In the genomic region with DNA sequence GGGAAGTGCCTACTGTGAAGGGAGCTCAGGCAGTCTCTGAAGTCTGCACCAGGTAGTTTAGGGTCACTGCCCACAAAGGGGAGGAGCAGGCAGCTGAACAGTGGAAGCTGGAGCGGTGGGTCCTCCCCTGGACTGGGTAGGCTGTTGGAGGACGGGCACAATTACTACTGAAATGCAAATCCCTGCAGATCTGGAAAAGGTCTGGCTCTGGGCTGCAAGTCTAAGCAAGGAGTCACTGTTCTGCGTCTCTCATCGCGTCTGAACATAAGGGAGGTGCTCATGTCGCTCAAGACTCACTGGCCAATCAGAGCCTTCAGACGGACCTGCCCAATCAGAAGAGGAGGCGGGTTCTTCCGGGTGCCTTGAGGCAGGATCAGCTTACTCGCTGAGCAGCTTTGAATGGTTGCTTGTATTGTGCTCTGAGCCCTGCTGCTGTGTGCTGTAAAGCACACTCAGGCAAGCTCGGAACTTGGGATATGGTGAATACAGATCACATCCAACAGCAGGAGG, we compare ENCODE assay signal across 7 mouse cellular contexts. TPM values are rescaled to one million over a fixed set of nuclear protein-coding genes. Genes with fewer than 3 reads are reported as not detected.
DNase-seq lines count a peak whose midpoint lies in the region; ATAC-seq and TF ChIP-seq lines count a peak whose summit lies in the region.

No protein-coding gene starts in this region.

- intact Hi-C loops in left cerebral cortex, postnatal 36 days (cut with DNase I): no loop called here

- peak; percentile 74 for DNase-seq in adrenal gland, adult 8-10 months
- DNase-seq in embryonic facial prominence, embryonic 10.5 days (ENCODE audit: low spot score): peak; percentile 90
- DNase-seq in left cerebral cortex, postnatal 36 days (ENCODE audit: low spot score in 2 of 2): peak; percentile 30 to 45
- peak; percentile 96 for DNase-seq in midbrain, embryonic 11.5 days (ENCODE audit: low spot score, missing footprints)
- peak; percentile 52 for DNase-seq in skeletal muscle tissue, adult 2 months (ENCODE audit: low read depth, low spot score)

- TF ChIP-seq CTCF in intestine, postnatal 0 days (IDR thresholded peaks at IDR 0.05; ENCODE audit: low read depth): no peak

- peak overlapping the region; percentile 85 for H3K27ac ChIP-seq in embryonic facial prominence, embryonic 10.5 days (replicated peaks)
- H3K27ac ChIP-seq in intestine, postnatal 0 days (ENCODE audit: low read depth, low read length): 0 out of 2 replicates have a peak overlapping the region, but pooled peaks have one; percentile 9
- peak overlapping the region; percentile 47 for H3K27ac ChIP-seq in midbrain, embryonic 11.5 days (ENCODE audit: low read depth, low read length)

- under 1% methylated on average over 11 of the region's 11 CpGs for WGBS in embryonic facial prominence, embryonic 10.5 days
- WGBS in intestine, postnatal 0 days: under 1% methylated on average over 11 of the region's 11 CpGs
- WGBS in midbrain, embryonic 11.5 days: under 1% methylated on average over 11 of the region's 11 CpGs

- no peaks in the 10 kb centered on the region for H3K27me3 ChIP-seq in embryonic facial prominence, embryonic 10.5 days (replicated peaks; ENCODE audit: low read depth, poor library complexity, severe bottlenecking)
- no peaks in the 10 kb centered on the region for H3K27me3 ChIP-seq in intestine, postnatal 0 days (replicated peaks; ENCODE audit: control insufficient read depth, insufficient read depth, low read length)
- H3K27me3 ChIP-seq in midbrain, embryonic 11.5 days (ENCODE audit: control insufficient read depth, insufficient read depth, low read length): no peaks in the 10 kb centered on the region

- no peak overlapping the region; the same call in 1 of the 2 replicates for H3K9ac ChIP-seq in intestine, postnatal 0 days (ENCODE audit: low read depth, low read length)
- peak overlapping the region; percentile 73 for H3K9ac ChIP-seq in midbrain, embryonic 11.5 days (ENCODE audit: low read length)

- H3K4me1 ChIP-seq in embryonic facial prominence, embryonic 10.5 days: peaks cover 5% of the 10 kb centered on the region; the same call in 1 of the 2 replicates
- no peaks in the 10 kb centered on the region for H3K4me1 ChIP-seq in intestine, postnatal 0 days (replicated peaks; ENCODE audit: control insufficient read depth, insufficient read depth, low read length)
- peaks cover 3% of the 10 kb centered on the region; the same call in 1 of the 2 replicates for H3K4me1 ChIP-seq in midbrain, embryonic 11.5 days (ENCODE audit: control insufficient read depth, insufficient read depth, low read length)

- no peaks in the 10 kb centered on the region; the same call in 1 of the 2 replicates for H3K9me3 ChIP-seq in embryonic facial prominence, embryonic 10.5 days
- H3K9me3 ChIP-seq in intestine, postnatal 0 days (ENCODE audit: control insufficient read depth): no peaks in the 10 kb centered on the region
- H3K9me3 ChIP-seq in midbrain, embryonic 11.5 days (ENCODE audit: control insufficient read depth, low read length): peaks cover 2% of the 10 kb centered on the region; the same call in 1 of the 2 replicates

- peak; percentile 98 for ATAC-seq in granulocyte monocyte progenitor cell, adult 5-6 weeks (replicated peaks; ENCODE audit: poor library complexity, severe bottlenecking)
- ATAC-seq in intestine, postnatal 0 days: peak; percentile 98
- peak; percentile 100 for ATAC-seq in midbrain, embryonic 11.5 days (ENCODE audit: low FRiP score)

- no peaks in the 10 kb centered on the region for H3K36me3 ChIP-seq in embryonic facial prominence, embryonic 10.5 days (replicated peaks)
- no peaks in the 10 kb centered on the region for H3K36me3 ChIP-seq in intestine, postnatal 0 days (ENCODE audit: control insufficient read depth, insufficient read depth)
- H3K36me3 ChIP-seq in midbrain, embryonic 11.5 days (ENCODE audit: control insufficient read depth, insufficient read depth, low read length): no peaks in the 10 kb centered on the region

- H3K4me3 ChIP-seq in embryonic facial prominence, embryonic 10.5 days: peak overlapping the region; percentile 62
- H3K4me3 ChIP-seq in intestine, postnatal 0 days (ENCODE audit: low read depth, low read length): peak overlapping the region; percentile 42
- peak overlapping the region; percentile 45 for H3K4me3 ChIP-seq in midbrain, embryonic 11.5 days (ENCODE audit: low read depth, low read length)

- H3K4me2 ChIP-seq in intestine, postnatal 0 days (replicated peaks; ENCODE audit: low read depth): peak overlapping the region; percentile 69
- H3K4me2 ChIP-seq in midbrain, embryonic 11.5 days: peak overlapping the region; percentile 54

RNA-seq across cellular contexts. Expression of a gene that starts 17.8 kb away (rescaled TPM):
- total RNA-seq in adrenal gland, adult 8-10 months (2022): not detected
- polyA plus RNA-seq in embryonic facial prominence, embryonic 10.5 days (2016; fragmentation: Nextera tagmentation; extraction: Ambion mirVana): not detected in 2 replicates
- total RNA-seq in granulocyte monocyte progenitor cell, adult 5-6 weeks (2014; fragmentation: Nextera tagmentation): not detected in 2 replicates
- total RNA-seq in granulocyte monocyte progenitor cell, adult 5-6 weeks (2017): not detected in 2 replicates
- polyA plus RNA-seq in intestine, postnatal 0 days (2015; fragmentation: Nextera tagmentation; extraction: Ambion mirVana): not detected in 2 replicates
- not detected for total RNA-seq in left cerebral cortex, postnatal 36 days (2021)
- not detected in 2 replicates for polyA plus RNA-seq in midbrain, embryonic 11.5 days (2014; fragmentation: Nextera tagmentation; extraction: Ambion mirVana)

Comparison
In these comparisons a context has a peak if more than half of its experiments do, and no peak if none do; other contexts are left out.
1. Peak in every context shown above with its lines: DNase-seq, ATAC-seq, H3K4me3 ChIP-seq and H3K27ac ChIP-seq.
2. DNase-seq: peak in every context shown above with its lines; median percentile 96 in midbrain, embryonic 11.5 days; 90 in embryonic facial prominence, embryonic 10.5 days; 74 in adrenal gland, adult 8-10 months; 52 in skeletal muscle tissue, adult 2 months; 38 in left cerebral cortex, postnatal 36 days.
3. H3K27ac ChIP-seq: peak in every context shown above with its lines; median percentile 85 in embryonic facial prominence, embryonic 10.5 days; 47 in midbrain, embryonic 11.5 days; 9 in intestine, postnatal 0 days.